Mouse (Mus musculus) lung, adult 10 weeks (tissue): Measurements from ENCODE around the gene Olfr1310. TPM values are rescaled to one million over a fixed set of nuclear protein-coding genes. Genes with fewer than 3 reads are reported as not detected.

Experiments
- polyA plus RNA-seq: library from polyadenylated mRNA; stranded (reverse); fragments of 350-450 nt; fragmentation: Illumina TruSeq; extraction: RNeasy Lipid Tissue Mini Kit (QIAGEN cat#74804); gene quantifications from one replicate; pipeline ENCODE4 v1.2.3, GENCODE M21; 2014; ENCODE audit warnings: low read depth, low replicate concordance; ENCODE audit not compliant: insufficient read depth

Olfr1310 gene
- not detected for polyA plus RNA-seq

DNA sequence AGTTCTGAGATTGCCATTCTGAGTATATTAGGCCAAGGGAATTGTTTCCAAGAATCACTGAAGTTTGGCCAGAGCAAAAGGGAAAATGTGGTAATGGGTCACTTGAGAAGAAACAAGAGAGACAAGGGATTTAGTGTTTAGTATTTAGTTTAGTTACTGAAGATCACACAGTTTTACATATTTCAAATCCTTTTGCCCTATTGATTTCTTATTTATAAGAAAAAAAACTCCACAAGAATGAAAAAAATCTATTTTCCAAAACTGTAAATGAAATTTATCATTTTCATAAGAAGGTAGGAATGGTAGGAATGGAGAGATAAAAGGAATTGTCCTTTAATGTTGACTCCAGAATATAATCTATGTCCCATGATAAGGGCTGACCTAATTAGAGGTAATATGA lies at the start of gene Olfr1310:
Olfr1310 (minus strand) TSS at position 101 of the 400 bp plus-strand sequence.

DNA sequence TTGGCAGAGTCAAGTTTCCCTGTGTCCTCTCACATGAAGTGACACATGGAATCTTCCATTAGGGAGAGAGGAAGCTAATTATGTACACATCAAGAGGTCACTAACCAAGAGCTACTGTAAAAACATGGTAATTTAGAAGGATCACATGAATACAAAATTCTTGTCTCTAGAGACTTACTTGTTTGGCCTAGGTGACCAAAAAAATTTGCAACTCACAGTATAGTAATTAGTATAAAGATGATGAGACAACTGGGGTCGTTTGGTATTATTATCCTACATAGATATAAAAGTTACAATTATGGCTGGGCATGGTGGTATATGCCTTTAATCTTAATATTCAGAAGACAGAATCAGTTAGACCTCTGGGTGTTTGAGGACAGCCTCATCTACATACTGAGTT lies 37.6 kb upstream of the Olfr1310 start, which contains the start of gene Olfr1312:
Olfr1312 (minus strand) TSS at position 101 of the 400 bp plus-strand sequence.

DNA sequence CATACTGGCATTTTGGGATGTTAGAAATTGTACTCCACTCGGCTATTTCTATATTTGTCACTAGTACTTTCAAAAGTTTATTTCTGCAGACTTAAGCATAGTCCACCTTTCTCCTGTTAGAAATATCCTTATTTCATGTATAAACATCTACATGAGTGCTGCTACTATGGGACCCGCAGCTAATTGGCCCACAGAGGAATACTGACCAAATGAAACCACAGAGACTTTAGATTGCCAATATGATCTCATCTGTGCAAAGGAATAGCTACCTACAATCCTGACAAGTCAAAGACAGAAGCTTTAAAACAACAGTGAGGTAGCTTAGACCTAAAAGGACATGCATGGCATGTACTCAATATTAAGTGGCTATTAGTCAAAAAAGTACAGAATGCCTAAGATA lies 11.8 kb upstream of the Olfr1310 start, which contains the start of gene Olfr1311:
Olfr1311 (minus strand) TSS at position 101 of the 400 bp plus-strand sequence.

DNA sequence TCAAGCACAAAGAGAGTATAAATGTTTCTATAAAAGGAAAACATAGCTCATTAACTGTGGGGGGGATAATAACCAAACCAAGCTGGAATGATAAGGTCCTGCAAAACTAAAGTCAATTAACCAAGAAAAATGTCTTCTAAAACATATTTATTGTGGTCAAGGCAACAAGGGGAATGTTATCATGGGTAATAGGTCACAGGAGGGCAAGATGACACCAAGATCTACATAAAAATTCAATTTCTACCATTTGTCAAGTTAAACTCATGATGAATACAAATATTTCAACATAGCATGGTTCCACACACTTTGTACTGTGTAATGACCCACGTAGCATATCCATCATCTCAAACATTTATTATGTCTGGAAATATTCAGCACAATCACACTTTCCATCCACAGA lies 22.3 kb downstream of the Olfr1310 start, which contains the start of gene Olfr1309:
Olfr1309 (minus strand) TSS at position 101 of the 400 bp plus-strand sequence.

DNA sequence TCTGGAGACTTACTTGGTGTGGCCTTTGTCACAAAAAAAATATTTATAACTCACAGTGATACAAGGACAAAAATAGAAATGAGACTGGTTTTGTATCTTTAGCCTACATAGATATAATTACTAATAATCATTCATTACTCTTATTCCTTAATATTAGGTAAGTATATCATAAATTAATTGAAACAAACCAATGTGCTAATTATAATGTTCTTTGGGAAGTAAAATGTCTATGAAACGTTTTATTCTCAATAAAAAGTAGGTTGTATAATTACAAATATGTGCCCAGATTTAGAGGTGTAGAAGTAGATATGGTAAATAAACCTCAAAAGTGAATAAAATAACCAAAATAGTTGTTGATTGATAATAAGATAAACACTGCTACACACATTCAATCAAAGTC lies 47.7 kb downstream of the Olfr1310 start, which contains the start of gene Olfr1308:
Olfr1308 (minus strand) TSS at position 101 of the 400 bp plus-strand sequence.

Other genes with a start within 250 kb of the Olfr1310 start
- not detected for gene Olfr1302, start 235.3 kb downstream of the Olfr1310 start, polyA plus RNA-seq
- gene Olfr1303, start 192.4 kb downstream of the Olfr1310 start, polyA plus RNA-seq: not detected
- not detected for gene Olfr1305, start 135.6 kb downstream of the Olfr1310 start, polyA plus RNA-seq
- not detected for gene Olfr1306, start 96.4 kb downstream of the Olfr1310 start, polyA plus RNA-seq
- gene Olfr1307, start 63.3 kb downstream of the Olfr1310 start, polyA plus RNA-seq: not detected
- not detected for gene Olfr1308, start 47.8 kb downstream of the Olfr1310 start, polyA plus RNA-seq
- gene Olfr1309, start 22.4 kb downstream of the Olfr1310 start, polyA plus RNA-seq: not detected
- gene Olfr1311, start 11.7 kb upstream of the Olfr1310 start, polyA plus RNA-seq: not detected
- gene Olfr1312, start 37.5 kb upstream of the Olfr1310 start, polyA plus RNA-seq: not detected
- not detected for gene Olfr1313, start 65.1 kb upstream of the Olfr1310 start, polyA plus RNA-seq
- not detected for gene Olfr1314, start 84.1 kb upstream of the Olfr1310 start, polyA plus RNA-seq
- not detected for gene Olfr1315-ps1, start 102.7 kb upstream of the Olfr1310 start, polyA plus RNA-seq
- gene Olfr1316, start 122.3 kb upstream of the Olfr1310 start, polyA plus RNA-seq: not detected
- gene Olfr1317, start 127.6 kb upstream of the Olfr1310 start, polyA plus RNA-seq: not detected
- not detected for gene Olfr1318, start 141.5 kb upstream of the Olfr1310 start, polyA plus RNA-seq
- gene Lpcat4, start 226.8 kb upstream of the Olfr1310 start, polyA plus RNA-seq: 12.9 TPM
- not detected for gene Nutm1, start 246.6 kb upstream of the Olfr1310 start, polyA plus RNA-seq
- gene Nop10, start 249.2 kb upstream of the Olfr1310 start, polyA plus RNA-seq: 89.4 TPM